Mouse (Mus musculus): ENCODE measurements around the gene Siah2. TPM values are rescaled to one million over a fixed set of nuclear protein-coding genes. Genes with fewer than 3 reads are reported as not detected.

Siah2 gene
- polyA plus RNA-seq, 1 experiment = 31.2 TPM

DNA sequence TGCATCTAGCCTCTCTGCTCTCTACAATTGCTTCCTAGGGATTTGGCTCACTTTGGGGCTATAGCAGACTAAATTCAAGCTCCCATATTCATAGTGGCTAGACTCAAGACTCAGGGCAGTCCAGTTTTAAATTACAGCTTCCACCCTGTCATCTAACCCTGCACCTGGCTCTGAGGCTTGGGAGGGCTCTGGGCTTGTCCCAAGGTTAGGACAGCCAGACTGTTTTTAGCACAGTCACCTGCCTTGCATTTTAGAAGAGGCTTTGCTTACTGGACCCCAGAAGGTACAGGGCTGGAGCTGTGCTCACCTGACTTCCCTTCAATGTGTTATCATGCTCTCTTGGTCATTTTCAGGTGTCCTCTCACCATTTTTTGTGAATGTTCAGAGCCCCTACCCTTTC, 32.6 kb upstream of the Siah2 start:
- H3K36me3 ChIP-seq (ENCODE audit: control insufficient read depth, insufficient read depth) = no peaks in the 10 kb centered on the region
- H3K4me2 ChIP-seq (ENCODE audit: low read depth) = peak overlapping the region; percentile 47
- H3K4me3 ChIP-seq = no peak overlapping the region
- H3K27me3 ChIP-seq (ENCODE audit: control insufficient read depth, insufficient read depth, insufficient read length) = no peaks in the 10 kb centered on the region
- H3K79me2 ChIP-seq (ENCODE audit: control insufficient read depth, insufficient read depth) = no peaks in the 10 kb centered on the region
- no peak overlapping the region for H3ac ChIP-seq (ENCODE audit: control insufficient read depth, insufficient read length)
- TF ChIP-seq MAX (IDR thresholded peaks at IDR 0.05; ENCODE audit: low read depth) (no peak), E2F4 (IDR thresholded peaks at IDR 0.05; ENCODE audit: insufficient read depth) (no peak), TCF3 (IDR thresholded peaks at IDR 0.05; ENCODE audit: insufficient read length, low read depth) (no peak), POLR2A (IDR thresholded peaks at IDR 0.05; ENCODE audit: insufficient read length, low read depth) (no peak), TCF12 (IDR thresholded peaks at IDR 0.05; ENCODE audit: insufficient read depth, poor library complexity, severe bottlenecking) (no peak), MYOG (IDR thresholded peaks at IDR 0.05; ENCODE audit: control insufficient read depth in 1 of 3, insufficient read depth in 1 of 3, insufficient read length in 2 of 3, low read depth in 2 of 3) (peak in 1 of 3 experiments; percentile 42), MYOD1 (IDR thresholded peaks at IDR 0.05; ENCODE audit: control insufficient read depth in 1 of 3, insufficient read length in 2 of 3, low read depth in 2 of 3) (peak in 2 of 3 experiments; percentile 15 to 61), POLR2AphosphoS2 (IDR thresholded peaks at IDR 0.05; ENCODE audit: insufficient read length, low read depth) (no peak), CEBPB (IDR thresholded peaks at IDR 0.05; ENCODE audit: insufficient read depth, poor library complexity, severe bottlenecking) (no peak), REST (IDR thresholded peaks at IDR 0.05; ENCODE audit: insufficient read depth, insufficient read length) (no peak), SRF (IDR thresholded peaks at IDR 0.05; ENCODE audit: control insufficient read depth, insufficient read length, low read depth) (no peak), USF1 (IDR thresholded peaks at IDR 0.05; ENCODE audit: low read depth) (no peak)

DNA sequence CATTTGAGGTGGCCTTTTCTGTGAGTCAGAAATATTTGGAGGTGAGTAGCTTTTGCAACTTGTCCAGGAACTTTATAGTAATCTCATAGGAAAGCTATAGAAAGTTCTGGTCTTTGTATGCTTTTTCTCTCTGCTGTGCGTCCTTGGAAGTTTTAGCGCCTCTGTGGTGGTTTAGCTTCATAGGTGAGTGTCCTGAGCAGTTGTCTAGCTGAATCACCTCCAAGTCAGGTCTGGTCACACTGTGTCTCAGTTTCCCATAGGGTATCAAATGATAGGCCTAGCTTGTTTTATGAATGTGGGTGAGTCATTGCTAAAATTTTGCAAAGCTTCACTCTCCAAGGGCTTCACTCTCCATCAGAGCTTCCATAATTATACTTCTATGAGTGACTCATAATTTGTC, 31.5 kb upstream of the Siah2 start:
- no peak overlapping the region for H3K4me3 ChIP-seq
- H3K36me3 ChIP-seq (ENCODE audit: control insufficient read depth, insufficient read depth) = no peaks in the 10 kb centered on the region
- H3ac ChIP-seq (ENCODE audit: control insufficient read depth, insufficient read length) = no peak overlapping the region
- no peaks in the 10 kb centered on the region for H3K79me2 ChIP-seq (ENCODE audit: control insufficient read depth, insufficient read depth)
- no peaks in the 10 kb centered on the region for H3K27me3 ChIP-seq (ENCODE audit: control insufficient read depth, insufficient read depth, insufficient read length)
- no peak overlapping the region for H3K4me2 ChIP-seq (ENCODE audit: low read depth)
- no peak for TF ChIP-seq MAX (IDR thresholded peaks at IDR 0.05; ENCODE audit: low read depth)
- no peak for TF ChIP-seq TCF3 (IDR thresholded peaks at IDR 0.05; ENCODE audit: insufficient read length, low read depth)
- TF ChIP-seq TCF12 (IDR thresholded peaks at IDR 0.05; ENCODE audit: insufficient read depth, poor library complexity, severe bottlenecking) = no peak

DNA sequence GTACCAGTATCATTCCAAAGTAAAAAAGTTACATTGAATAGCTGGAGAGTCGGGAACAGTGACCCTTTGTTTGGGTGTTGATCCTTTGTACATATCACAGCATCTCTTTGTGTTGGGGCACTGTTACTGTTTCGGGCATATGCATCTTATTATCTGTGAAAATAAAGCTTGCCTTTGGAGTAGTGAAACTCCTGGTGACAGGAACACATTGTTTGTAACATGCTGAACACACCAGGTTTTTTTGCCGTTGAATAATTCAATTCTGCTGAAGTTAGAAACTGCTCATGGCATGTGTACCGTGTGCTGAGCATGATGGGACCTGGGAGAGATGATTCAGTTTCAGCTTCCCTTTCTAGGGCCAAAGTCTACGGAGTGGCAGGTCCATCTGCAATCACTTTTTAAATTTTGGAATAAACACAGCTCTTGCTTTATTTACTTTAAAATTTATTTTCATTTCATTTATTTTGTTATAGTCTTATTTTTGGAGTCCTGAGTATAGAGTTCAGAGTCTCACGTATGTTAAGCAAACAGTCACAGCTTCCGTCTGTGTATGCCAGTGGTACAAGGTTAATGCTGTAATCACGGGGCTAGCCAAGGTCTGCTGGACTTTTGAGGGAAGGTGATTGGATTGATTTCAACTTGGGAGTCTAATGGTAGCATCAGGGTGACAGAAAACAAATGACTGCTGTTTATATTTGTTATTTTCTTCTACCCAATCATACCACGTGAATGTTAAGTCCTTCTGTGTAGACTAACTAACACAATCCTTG, 27.4 kb upstream of the Siah2 start:
- H3K79me2 ChIP-seq (ENCODE audit: control insufficient read depth, insufficient read depth) = no peaks in the 10 kb centered on the region
- no peak for TF ChIP-seq USF1 (IDR thresholded peaks at IDR 0.05; ENCODE audit: low read depth)
- TF ChIP-seq TCF3 (IDR thresholded peaks at IDR 0.05; ENCODE audit: insufficient read length, low read depth) = no peak
- H3K4me3 ChIP-seq = no peak overlapping the region

DNA sequence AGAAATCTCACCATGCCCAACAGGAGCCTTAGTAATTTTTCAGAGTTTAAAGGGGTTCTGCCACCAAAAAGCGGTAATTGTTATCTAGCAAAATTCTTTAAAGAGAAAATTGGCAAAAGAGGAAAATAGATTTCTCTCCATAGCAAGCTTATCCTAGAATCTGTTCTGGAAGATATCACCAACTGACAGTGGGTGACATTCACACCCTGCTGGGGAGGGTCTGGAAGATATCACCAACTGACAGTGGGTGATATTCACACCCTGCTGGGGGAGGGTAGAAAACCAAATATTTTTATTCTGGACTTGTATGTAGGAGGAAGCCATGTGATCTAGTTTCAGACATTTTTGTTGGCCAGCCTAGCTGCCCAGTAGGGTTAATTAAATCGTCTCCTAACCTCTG, 24.5 kb upstream of the Siah2 start:
- H3K4me2 ChIP-seq (ENCODE audit: low read depth) = no peak overlapping the region
- TF ChIP-seq POLR2AphosphoS2 (IDR thresholded peaks at IDR 0.05; ENCODE audit: insufficient read length, low read depth) (no peak), POLR2A (IDR thresholded peaks at IDR 0.05; ENCODE audit: insufficient read length, low read depth) (no peak), REST (IDR thresholded peaks at IDR 0.05; ENCODE audit: insufficient read depth, insufficient read length) (no peak), MYOD1 (IDR thresholded peaks at IDR 0.05; ENCODE audit: control insufficient read depth in 1 of 3, insufficient read length in 2 of 3, low read depth in 2 of 3) (no peak), CEBPB (IDR thresholded peaks at IDR 0.05; ENCODE audit: insufficient read depth, poor library complexity, severe bottlenecking) (no peak), MYOG (IDR thresholded peaks at IDR 0.05; ENCODE audit: control insufficient read depth in 1 of 3, insufficient read depth in 1 of 3, insufficient read length in 2 of 3, low read depth in 2 of 3) (no peak), USF1 (IDR thresholded peaks at IDR 0.05; ENCODE audit: low read depth) (no peak), SRF (IDR thresholded peaks at IDR 0.05; ENCODE audit: control insufficient read depth, insufficient read length, low read depth) (no peak), E2F4 (IDR thresholded peaks at IDR 0.05; ENCODE audit: insufficient read depth) (no peak), MAX (IDR thresholded peaks at IDR 0.05; ENCODE audit: low read depth) (no peak), TCF12 (IDR thresholded peaks at IDR 0.05; ENCODE audit: insufficient read depth, poor library complexity, severe bottlenecking) (no peak), TCF3 (IDR thresholded peaks at IDR 0.05; ENCODE audit: insufficient read length, low read depth) (no peak)
- no peak overlapping the region for H3ac ChIP-seq (ENCODE audit: control insufficient read depth, insufficient read length)
- no peak overlapping the region for H3K4me3 ChIP-seq
- no peaks in the 10 kb centered on the region for H3K27me3 ChIP-seq (ENCODE audit: control insufficient read depth, insufficient read depth, insufficient read length)
- H3K79me2 ChIP-seq (ENCODE audit: control insufficient read depth, insufficient read depth) = no peaks in the 10 kb centered on the region
- H3K36me3 ChIP-seq (ENCODE audit: control insufficient read depth, insufficient read depth) = no peaks in the 10 kb centered on the region

More for the DNA sequence above, 27.4 kb upstream of the Siah2 start:
- Histone ChIP-seq H3K27me3 (ENCODE audit: control insufficient read depth, insufficient read depth, insufficient read length) (no peaks in the 10 kb centered on the region), H3K36me3 (ENCODE audit: control insufficient read depth, insufficient read depth) (no peaks in the 10 kb centered on the region), H3K4me2 (ENCODE audit: low read depth) (no peak overlapping the region), H3ac (ENCODE audit: control insufficient read depth, insufficient read length) (no peak overlapping the region)

DNA sequence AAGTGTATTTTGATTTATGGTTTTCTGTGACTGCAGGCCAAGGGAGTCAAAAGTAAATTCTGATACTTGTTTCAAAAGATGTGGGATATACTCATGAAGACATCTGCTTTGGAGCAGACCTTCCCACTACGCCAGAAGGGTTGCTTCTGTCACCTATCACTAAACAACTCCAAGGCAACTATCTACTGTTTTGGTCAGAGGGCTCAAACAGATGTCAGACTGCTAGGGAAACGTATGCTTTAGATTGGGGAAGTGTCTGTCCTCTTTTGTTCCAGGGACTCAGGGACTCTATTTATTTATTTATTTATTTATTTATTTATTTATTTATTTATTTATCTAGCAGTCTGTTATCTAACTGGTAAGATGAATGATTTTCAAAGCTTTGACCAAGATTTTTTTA, 22.6 kb upstream of the Siah2 start:
- TF ChIP-seq TCF3 (IDR thresholded peaks at IDR 0.05; ENCODE audit: insufficient read length, low read depth) = no peak
- TF ChIP-seq POLR2A (IDR thresholded peaks at IDR 0.05; ENCODE audit: insufficient read length, low read depth) = no peak
- TF ChIP-seq POLR2AphosphoS2 (IDR thresholded peaks at IDR 0.05; ENCODE audit: insufficient read length, low read depth) = no peak
- TF ChIP-seq SRF (IDR thresholded peaks at IDR 0.05; ENCODE audit: control insufficient read depth, insufficient read length, low read depth) = no peak
- TF ChIP-seq MYOD1 (IDR thresholded peaks at IDR 0.05; ENCODE audit: control insufficient read depth in 1 of 3, insufficient read length in 2 of 3, low read depth in 2 of 3) = no peak
- TF ChIP-seq E2F4 (IDR thresholded peaks at IDR 0.05; ENCODE audit: insufficient read depth) = no peak
- no peak for TF ChIP-seq TCF12 (IDR thresholded peaks at IDR 0.05; ENCODE audit: insufficient read depth, poor library complexity, severe bottlenecking)
- TF ChIP-seq MYOG (IDR thresholded peaks at IDR 0.05; ENCODE audit: control insufficient read depth in 1 of 3, insufficient read depth in 1 of 3, insufficient read length in 2 of 3, low read depth in 2 of 3) = no peak
- no peak for TF ChIP-seq REST (IDR thresholded peaks at IDR 0.05; ENCODE audit: insufficient read depth, insufficient read length)
- TF ChIP-seq MAX (IDR thresholded peaks at IDR 0.05; ENCODE audit: low read depth) = no peak
- TF ChIP-seq CEBPB (IDR thresholded peaks at IDR 0.05; ENCODE audit: insufficient read depth, poor library complexity, severe bottlenecking) = no peak
- TF ChIP-seq USF1 (IDR thresholded peaks at IDR 0.05; ENCODE audit: low read depth) = no peak
- H3K36me3 ChIP-seq (ENCODE audit: control insufficient read depth, insufficient read depth) = no peaks in the 10 kb centered on the region

More for the DNA sequence above, 22.6 kb upstream of the Siah2 start:
- no peaks in the 10 kb centered on the region for H3K27me3 ChIP-seq (ENCODE audit: control insufficient read depth, insufficient read depth, insufficient read length)
- H3K4me2 ChIP-seq (ENCODE audit: low read depth) = no peak overlapping the region
- no peak overlapping the region for H3K4me3 ChIP-seq
- H3K79me2 ChIP-seq (ENCODE audit: control insufficient read depth, insufficient read depth) = no peaks in the 10 kb centered on the region
- no peak overlapping the region for H3ac ChIP-seq (ENCODE audit: control insufficient read depth, insufficient read length)

Data from myocyte (in vitro differentiated cells).